Mouse (Mus musculus) forebrain, embryonic 14.5 days (tissue): Measurements from ENCODE around the gene Ttc16. TPM values are rescaled to one million over a fixed set of nuclear protein-coding genes. Genes with fewer than 3 reads are reported as not detected.

Source experiments
- ATAC-seq: fragments of 200-750 bp; cut with Nextera tagmentation; 2 replicates; pipeline ENCODE4 v1.8.0; 2017; ENCODE audit warnings: mild to moderate bottlenecking, moderate library complexity
- DNase-seq: peaks from one replicate; pipeline ENCODE4 v3.0.0-alpha.2; 2015; ENCODE audit warnings: low spot score
- H3K27ac ChIP-seq: fragments of 300-500 bp; sonication (generic); 2 replicates; pipeline ENCODE4 v1.5.1; 2014; ENCODE audit warnings: low read depth, mild to moderate bottlenecking, control low read depth, low read length, moderate library complexity
- H3K27me3 ChIP-seq: fragments of 300-500 bp; sonication (generic); replicated peaks from 2 replicates; pipeline ENCODE4 v1.6.1; 2014; ENCODE audit warnings: low read length, control low read depth, mixed read lengths; ENCODE audit not compliant: control insufficient read depth, insufficient read depth
- H3K36me3 ChIP-seq: fragments of 300-500 bp; sonication (generic); 2 replicates; pipeline ENCODE4 v1.6.1; 2014; ENCODE audit warnings: low read length, control low read depth; ENCODE audit not compliant: control insufficient read depth, insufficient read depth
- H3K4me1 ChIP-seq: fragments of 300-500 bp; sonication (generic); 2 replicates; pipeline ENCODE4 v1.6.1; 2014; ENCODE audit warnings: antibody characterized with exemption, low read length, control low read depth; ENCODE audit not compliant: control insufficient read depth, insufficient read depth
- H3K4me2 ChIP-seq: fragments of 300-500 bp; sonication (generic); 2 replicates; pipeline ENCODE4 v1.6.1; 2014; ENCODE audit warnings: mild to moderate bottlenecking, control low read depth, low read length
- H3K4me3 ChIP-seq: fragments of 300-500 bp; sonication (generic); 2 replicates; pipeline ENCODE4 v1.5.1; 2014; ENCODE audit warnings: low read depth, low read length, control low read depth
- H3K9ac ChIP-seq: fragments of 300-500 bp; sonication (generic); 2 replicates; pipeline ENCODE4 v1.6.1; 2014; ENCODE audit warnings: mild to moderate bottlenecking, low read length, control low read depth, moderate library complexity
- H3K9me3 ChIP-seq: fragments of 300-500 bp; sonication (generic); replicated peaks from 2 replicates; pipeline ENCODE4 v1.6.1; 2016; ENCODE audit warnings: low read length, control low read depth, mixed read lengths; ENCODE audit not compliant: control insufficient read depth
- WGBS: fragments of 180-500 bp; shearing (Covaris S2); extraction: QIAGEN DNeasy Blood & Tissue Kit; methylation state at CpG from one replicate; pipeline ENCODE4 v1.1.7; 2014; 5-methylcytosine and 5-hydroxymethylcytosine counted together
- polyA plus RNA-seq: library from polyadenylated mRNA; unstranded; fragments of >200 nt; fragmentation: Nextera tagmentation; extraction: Ambion mirVana; gene quantifications from 2 replicates; pipeline ENCODE4 v1.2.1, GENCODE M21; 2014

The Ttc16 gene
- polyA plus RNA-seq, 1 experiment from 2014 or later = 0.27 TPM

GRCm38 (mm10) chr2:32742173-32742531 lies 33.3 kb downstream of the Ttc16 start:
- DNase-seq (peak; percentile 94), ATAC-seq (peak; percentile 94)
- peak overlapping the region; percentile 97 for H3K4me2 ChIP-seq
- peak overlapping the region; percentile 79 for H3K4me3 ChIP-seq
- H3K36me3 ChIP-seq = peaks cover 24% of the 10 kb centered on the region
- no peaks in the 10 kb centered on the region for H3K9me3 ChIP-seq
- no peaks in the 10 kb centered on the region for H3K27me3 ChIP-seq
- peak overlapping the region; percentile 84 for H3K9ac ChIP-seq
- 0% methylated on average over 18 of the region's 18 CpGs for WGBS
- no peaks in the 10 kb centered on the region for H3K4me1 ChIP-seq
- H3K27ac ChIP-seq = peak overlapping the region; percentile 80

DNA sequence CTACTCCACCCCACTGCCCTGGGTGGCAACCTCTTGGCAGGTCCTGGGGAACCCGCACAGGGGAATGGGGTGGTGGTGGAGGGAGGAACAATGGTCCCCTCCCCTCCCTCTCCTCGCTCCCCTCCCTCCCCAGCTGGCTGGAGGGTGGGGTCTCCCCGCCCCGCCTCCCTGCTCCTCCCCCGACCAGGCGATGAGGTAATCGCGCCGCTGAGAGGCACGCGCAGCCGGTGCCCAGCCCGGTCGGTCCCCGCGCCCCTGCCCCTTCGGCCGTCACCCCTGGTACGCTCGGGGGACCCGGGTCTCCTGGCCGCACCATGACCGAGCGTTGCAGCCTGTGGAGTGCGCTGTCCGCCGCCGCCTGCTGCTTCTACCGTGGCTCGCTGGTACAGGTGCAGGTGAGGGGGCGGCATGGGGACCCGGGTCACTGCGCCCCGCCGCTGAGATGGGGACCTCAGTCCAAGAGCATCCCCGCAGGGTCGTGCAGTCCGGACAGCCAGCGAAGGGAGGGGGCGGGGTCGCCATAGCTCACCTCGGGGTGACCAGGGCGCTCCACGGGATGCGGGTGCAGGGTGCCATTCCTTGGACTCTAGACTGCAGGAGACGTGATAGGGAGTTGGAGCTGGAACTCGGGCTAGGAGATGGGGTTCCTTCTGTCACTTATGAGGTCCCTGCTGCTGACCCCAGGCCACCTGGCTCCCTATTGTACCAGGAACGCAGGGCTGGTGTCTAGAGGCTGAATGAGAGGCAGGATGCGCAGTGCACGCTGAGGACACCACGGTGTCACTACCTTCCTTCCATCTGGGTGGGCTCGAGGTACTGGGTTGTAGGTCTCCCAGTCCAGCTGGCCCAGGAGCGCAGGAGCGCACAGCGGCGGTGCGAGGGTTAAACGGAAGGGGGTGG lies 33.9 kb downstream of the Ttc16 start:
- peak overlapping the region; percentile 80 for H3K27ac ChIP-seq
- peak overlapping the region; percentile 84 for H3K9ac ChIP-seq
- peak overlapping the region; percentile 79 for H3K4me3 ChIP-seq
- H3K4me1 ChIP-seq = no peaks in the 10 kb centered on the region
- H3K36me3 ChIP-seq = peaks cover 19% of the 10 kb centered on the region
- ATAC-seq (peak; percentile 69), DNase-seq (peak; percentile 82)
- H3K27me3 ChIP-seq = no peaks in the 10 kb centered on the region
- WGBS = 2% methylated on average over 45 of the region's 58 CpGs
- no peaks in the 10 kb centered on the region for H3K9me3 ChIP-seq
- peak overlapping the region; percentile 97 for H3K4me2 ChIP-seq

- peaks cover 13% of the 10 kb centered on the region for H3K36me3 ChIP-seq
- peak; percentile 1; the same call in 1 of the 2 replicates for ATAC-seq
- H3K9ac ChIP-seq = peak within 1 kb of the TSS; percentile 84
- no peaks in the 10 kb centered on the region for H3K4me1 ChIP-seq
- H3K4me3 ChIP-seq = peak within 1 kb of the TSS; percentile 79
- no peaks in the 10 kb centered on the region for H3K9me3 ChIP-seq
- no peaks in the 10 kb centered on the region for H3K27me3 ChIP-seq
- 6% methylated on average over 11 of the region's 11 CpGs for WGBS
- peak within 1 kb of the TSS; percentile 97 for H3K4me2 ChIP-seq
- H3K27ac ChIP-seq = peak within 1 kb of the TSS; percentile 80
- no peak for DNase-seq
Measured at GRCm38 (mm10) chr2:32740916-32741272, 34.5 kb downstream of the Ttc16 start, which contains the start of gene 6330409D20Rik. TSS of gene 6330409D20Rik (minus strand) at chr2:32741016.

GRCm38 (mm10) chr2:32739311-32739710 lies 36.1 kb downstream of the Ttc16 start:
- Histone ChIP-seq H3K9me3 (no peaks in the 10 kb centered on the region), H3K4me1 (no peaks in the 10 kb centered on the region), H3K4me3 (no peak overlapping the region), H3K4me2 (no peak overlapping the region), H3K36me3 (no peaks in the 10 kb centered on the region), H3K27me3 (no peaks in the 10 kb centered on the region), H3K27ac (no peak overlapping the region; the same call in 1 of the 2 replicates), H3K9ac (no peak overlapping the region)
- no peak for ATAC-seq
- no peak for DNase-seq
- WGBS = 74% methylated on average over 4 of the region's 4 CpGs

DNA sequence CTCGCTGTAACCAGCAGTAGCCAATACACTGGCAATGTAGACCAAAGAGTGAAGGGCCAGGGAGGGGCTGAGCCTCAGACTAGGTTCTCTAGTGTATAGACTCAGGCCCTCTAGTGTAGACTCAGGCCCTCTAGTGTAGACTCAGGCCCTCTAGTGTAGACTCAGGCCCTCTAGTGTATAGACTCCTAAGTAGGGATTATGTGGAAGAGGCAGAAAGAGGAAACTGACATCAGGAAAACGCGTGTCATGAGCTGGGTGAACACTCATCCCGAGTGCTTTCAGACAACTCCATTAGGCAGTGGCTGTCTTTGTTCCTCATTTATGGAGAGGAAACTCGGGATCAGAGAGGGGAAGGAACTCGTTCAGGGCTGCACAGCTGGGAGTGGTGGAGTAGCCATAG lies 38.4 kb downstream of the Ttc16 start:
- no peak overlapping the region for H3K4me3 ChIP-seq
- H3K27me3 ChIP-seq = no peaks in the 10 kb centered on the region
- DNase-seq (no peak), ATAC-seq (no peak)
- 49% methylated on average over 6 of the region's 6 CpGs for WGBS
- H3K4me2 ChIP-seq = no peak overlapping the region
- no peaks in the 10 kb centered on the region for H3K9me3 ChIP-seq
- no peaks in the 10 kb centered on the region for H3K4me1 ChIP-seq
- H3K36me3 ChIP-seq = no peaks in the 10 kb centered on the region
- H3K9ac ChIP-seq = no peak overlapping the region
- H3K27ac ChIP-seq = no peak overlapping the region

GRCm38 (mm10) chr2:32736306-32736829 lies 39.1 kb downstream of the Ttc16 start:
- Histone ChIP-seq H3K27me3 (no peaks in the 10 kb centered on the region), H3K4me1 (no peaks in the 10 kb centered on the region), H3K27ac (no peak overlapping the region), H3K4me3 (no peak overlapping the region), H3K36me3 (no peaks in the 10 kb centered on the region), H3K4me2 (no peak overlapping the region), H3K9me3 (no peaks in the 10 kb centered on the region), H3K9ac (no peak overlapping the region)
- 42% methylated on average over 3 of the region's 3 CpGs for WGBS
- no peak for ATAC-seq
- DNase-seq = no peak

DNA sequence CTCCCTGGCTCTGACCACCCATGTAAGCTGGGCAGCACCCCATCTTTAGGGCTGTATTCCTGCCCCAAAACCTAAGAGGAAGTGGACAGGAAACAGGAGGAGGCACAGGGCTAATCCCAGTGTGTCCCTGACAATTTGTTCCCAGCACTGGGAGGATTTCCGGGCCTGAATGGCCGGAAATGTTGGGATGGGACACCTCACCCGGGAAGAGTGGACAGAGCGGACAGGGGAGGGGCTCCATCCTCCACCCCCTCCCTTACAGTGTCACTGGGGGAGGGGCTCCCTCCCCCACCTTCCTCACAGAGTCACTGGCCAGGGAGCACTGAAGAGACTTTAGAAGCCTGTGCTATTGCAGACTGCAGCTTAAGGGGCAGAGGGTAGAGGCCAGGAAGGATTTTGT lies 40.5 kb downstream of the Ttc16 start:
- ATAC-seq = no peak
- Histone ChIP-seq H3K4me3 (no peak overlapping the region), H3K4me2 (no peak overlapping the region), H3K27ac (no peak overlapping the region; the same call in 1 of the 2 replicates), H3K9me3 (no peaks in the 10 kb centered on the region), H3K4me1 (no peaks in the 10 kb centered on the region), H3K27me3 (no peaks in the 10 kb centered on the region), H3K36me3 (no peaks in the 10 kb centered on the region), H3K9ac (no peak overlapping the region)
- no peak for DNase-seq
- WGBS = 58% methylated on average over 4 of the region's 4 CpGs

DNA sequence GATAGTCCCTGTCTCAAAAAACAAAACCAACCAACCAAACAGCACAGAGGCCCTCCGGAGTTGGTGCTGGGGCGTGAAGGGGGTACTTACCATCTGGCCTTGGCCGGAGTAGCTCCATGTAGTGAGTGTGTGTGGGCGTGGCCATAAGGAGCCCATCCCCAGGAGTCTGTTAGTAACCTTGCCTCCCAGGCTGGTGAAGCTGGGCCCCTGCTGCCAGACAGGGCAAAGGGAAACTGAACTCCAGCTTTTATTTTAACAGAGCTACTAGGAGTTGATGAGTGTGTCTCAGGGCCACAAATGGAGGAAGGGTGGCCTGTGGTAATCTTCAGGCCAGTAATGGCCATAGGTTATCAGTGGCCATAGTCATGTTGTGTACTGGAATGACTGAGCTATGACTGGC lies 41.0 kb downstream of the Ttc16 start:
- no peaks in the 10 kb centered on the region for H3K9me3 ChIP-seq
- DNase-seq (no peak), ATAC-seq (no peak)
- H3K27me3 ChIP-seq = no peaks in the 10 kb centered on the region
- H3K36me3 ChIP-seq = no peaks in the 10 kb centered on the region
- no peak overlapping the region for H3K4me3 ChIP-seq
- H3K4me2 ChIP-seq = no peak overlapping the region
- no peaks in the 10 kb centered on the region for H3K4me1 ChIP-seq
- 38% methylated on average over 4 of the region's 4 CpGs for whole genome bisulfite sequencing
- H3K9ac ChIP-seq = no peak overlapping the region
- H3K27ac ChIP-seq = no peak overlapping the region

- Histone ChIP-seq H3K9me3 (no peaks in the 10 kb centered on the region), H3K36me3 (no peaks in the 10 kb centered on the region), H3K4me2 (no peak overlapping the region), H3K4me3 (no peak overlapping the region), H3K27ac (no peak overlapping the region), H3K4me1 (no peaks in the 10 kb centered on the region), H3K9ac (no peak overlapping the region), H3K27me3 (no peaks in the 10 kb centered on the region)
- no peak for ATAC-seq
- DNase-seq = no peak
- WGBS = 64% methylated on average over 6 of the region's 6 CpGs
Measured at GRCm38 (mm10) chr2:32732695-32733094, 42.7 kb downstream of the Ttc16 start.
